Mouse (Mus musculus): ENCODE data around the gene 6430550D23Rik.

Gene 6430550D23Rik

DNA sequence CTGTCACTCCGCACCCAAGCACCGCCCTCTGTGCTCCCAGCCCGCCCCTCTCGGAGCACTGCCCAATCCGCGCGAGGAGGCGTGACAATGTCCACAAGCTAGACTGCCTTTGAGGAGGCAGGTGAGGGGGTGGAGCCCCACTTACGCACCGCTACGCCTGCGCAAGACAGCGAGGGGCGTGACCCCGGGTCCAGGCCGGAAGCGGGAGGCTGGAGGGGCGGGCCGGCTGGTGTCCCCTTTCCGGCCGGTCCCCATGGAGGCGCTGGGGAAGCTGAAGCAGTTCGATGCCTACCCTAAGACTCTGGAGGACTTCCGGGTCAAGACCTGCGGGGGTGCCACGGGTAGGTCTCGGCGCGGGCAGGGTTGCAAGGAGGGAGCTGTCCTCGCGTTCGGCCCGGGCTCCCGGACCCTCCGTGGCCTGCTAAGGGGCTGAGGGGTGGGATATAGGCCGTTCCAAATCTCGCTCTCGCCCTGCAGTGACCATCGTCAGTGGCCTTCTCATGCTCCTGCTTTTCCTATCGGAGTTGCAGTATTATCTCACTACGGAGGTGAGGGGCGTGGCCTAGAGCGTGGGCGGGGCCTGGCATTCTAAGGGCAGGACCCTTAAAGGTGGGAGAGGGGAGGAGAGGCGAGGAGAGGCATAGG, at the start of gene 6430550D23Rik, which contains the start of gene Ergic3:
Gene 6430550D23Rik, minus strand, starts transcription at position 90 of the 645 bp plus-strand sequence.
Gene Ergic3, plus strand, starts transcription at position 158 of the 645 bp plus-strand sequence.
- peak; percentile 99 for DNase-seq (ENCODE audit: low spot score)

DNA sequence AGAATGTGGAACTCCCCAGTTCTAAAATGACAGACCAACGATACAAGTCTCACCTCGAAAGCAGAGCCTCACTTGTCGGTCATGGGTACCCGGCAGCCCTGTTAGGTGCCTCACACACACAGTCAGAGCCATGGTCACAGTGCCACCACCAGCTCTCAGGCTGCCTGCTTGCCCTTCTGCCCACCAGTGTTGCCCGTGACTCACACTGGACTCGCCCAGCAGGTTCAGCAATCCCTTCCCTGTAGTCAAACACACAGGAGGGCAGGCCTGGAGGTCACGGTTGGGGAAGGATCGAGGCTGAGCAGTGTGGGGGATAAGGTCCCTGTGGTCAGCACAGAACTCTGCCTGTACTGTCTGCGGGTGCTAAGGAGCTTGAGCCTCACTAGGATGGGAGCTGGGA, 45.0 kb upstream of the 6430550D23Rik start, which contains the start of gene Fer1l4:
Gene Fer1l4, minus strand, starts transcription at position 132 of the 400 bp plus-strand sequence.
- no peak for DNase-seq (ENCODE audit: low spot score)

DNA sequence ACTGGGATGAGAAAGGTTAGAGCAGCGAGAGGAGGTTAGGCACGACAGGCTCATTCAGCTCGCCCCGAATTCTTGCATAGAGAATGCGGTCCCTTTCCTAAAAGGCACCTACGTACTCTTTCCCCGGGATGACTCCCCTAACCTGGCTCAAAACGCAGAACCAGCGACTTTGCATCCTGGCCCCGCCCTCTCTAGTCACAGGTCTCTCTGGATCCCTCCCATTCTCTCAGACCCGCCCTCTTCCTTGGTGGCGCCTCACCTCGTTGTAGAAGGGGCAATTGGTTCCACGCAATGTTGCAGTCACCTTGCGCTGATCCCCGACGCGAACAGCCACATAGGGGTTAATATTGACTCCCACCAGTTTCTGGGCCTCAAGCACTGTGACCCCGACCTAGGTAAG, 40.2 kb upstream of the 6430550D23Rik start:
- peak; percentile 18 for DNase-seq (ENCODE audit: low spot score)

DNA sequence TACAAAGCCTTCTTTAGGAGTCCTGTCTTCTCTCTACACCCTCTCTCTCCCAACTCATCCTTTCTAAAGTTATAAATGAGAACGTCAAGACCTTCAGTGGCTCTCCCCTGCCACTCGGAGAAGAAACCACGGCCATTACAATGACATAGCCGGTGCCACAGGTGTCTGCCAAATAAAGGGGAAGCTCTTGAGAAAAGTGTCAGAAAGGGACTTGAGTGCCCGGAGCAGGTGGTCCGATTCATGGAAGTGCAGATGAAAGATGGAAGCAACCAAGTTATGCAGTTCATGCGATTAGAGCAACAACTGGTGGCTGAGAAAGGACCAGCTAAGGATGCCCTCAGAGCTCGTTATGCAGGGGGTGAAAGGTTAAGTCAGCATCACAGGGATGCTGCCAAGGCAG, 35.1 kb upstream of the 6430550D23Rik start:
- DNase-seq (ENCODE audit: low spot score), result no peak

DNA sequence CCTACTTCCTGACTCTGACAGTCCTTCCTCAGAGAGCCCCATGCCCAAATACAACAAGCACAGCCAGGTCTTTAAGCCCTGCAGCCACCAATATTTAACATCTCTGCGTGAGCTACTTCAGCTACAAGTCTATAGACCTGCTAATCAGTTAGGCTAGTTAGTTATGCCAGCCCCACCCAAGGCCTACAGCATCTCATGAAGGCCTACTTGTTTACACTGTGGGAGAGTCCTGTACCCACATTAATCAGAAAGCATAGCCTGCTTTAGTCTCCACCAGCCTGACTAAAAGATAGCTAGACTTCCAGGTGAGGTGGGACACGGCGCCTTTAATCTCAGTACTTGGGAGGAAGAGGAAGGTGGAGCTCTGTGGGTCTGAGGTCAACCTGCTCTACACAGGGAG, 31.6 kb upstream of the 6430550D23Rik start:
- DNase-seq (ENCODE audit: low spot score), result no peak

DNA sequence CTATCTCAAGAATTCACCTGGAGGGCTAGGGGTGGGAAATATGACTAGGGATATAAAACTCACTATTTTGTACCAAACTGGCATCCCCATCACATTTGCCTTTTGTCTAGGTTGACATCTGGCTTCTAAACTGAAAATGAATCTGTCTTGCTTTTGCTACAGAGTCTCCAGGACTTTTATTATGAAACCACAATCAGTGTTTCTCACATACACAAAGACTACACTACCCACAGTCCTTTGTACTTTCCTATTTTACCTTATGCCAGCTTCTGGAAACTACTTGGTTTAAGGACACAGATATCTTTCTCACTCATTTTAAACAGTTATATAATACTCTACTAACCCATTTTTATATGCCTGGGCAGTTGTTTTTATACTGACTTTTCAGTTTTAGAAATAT, 17.7 kb upstream of the 6430550D23Rik start:
- no peak for DNase-seq (ENCODE audit: low spot score)

DNA sequence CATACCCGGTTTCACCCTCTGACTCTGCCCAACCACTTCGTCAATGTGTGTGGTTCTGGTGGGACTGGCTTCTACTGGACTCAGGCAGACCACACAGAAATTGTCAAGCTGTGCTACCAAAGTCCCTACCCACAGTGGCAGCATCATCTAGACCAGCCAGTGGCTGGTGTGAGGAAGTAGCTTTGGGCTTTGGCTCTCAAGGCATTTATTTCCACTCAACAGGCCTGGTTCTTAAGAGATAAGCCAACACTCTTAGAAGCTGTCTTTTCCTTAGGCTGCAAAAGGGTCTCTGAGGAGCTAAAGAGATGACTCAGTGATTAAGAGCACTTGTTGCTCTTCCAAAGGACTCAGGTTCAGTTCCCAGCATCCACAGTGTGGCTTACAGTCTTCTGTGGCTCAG, 14.0 kb upstream of the 6430550D23Rik start:
- no peak for DNase-seq (ENCODE audit: low spot score)

DNA sequence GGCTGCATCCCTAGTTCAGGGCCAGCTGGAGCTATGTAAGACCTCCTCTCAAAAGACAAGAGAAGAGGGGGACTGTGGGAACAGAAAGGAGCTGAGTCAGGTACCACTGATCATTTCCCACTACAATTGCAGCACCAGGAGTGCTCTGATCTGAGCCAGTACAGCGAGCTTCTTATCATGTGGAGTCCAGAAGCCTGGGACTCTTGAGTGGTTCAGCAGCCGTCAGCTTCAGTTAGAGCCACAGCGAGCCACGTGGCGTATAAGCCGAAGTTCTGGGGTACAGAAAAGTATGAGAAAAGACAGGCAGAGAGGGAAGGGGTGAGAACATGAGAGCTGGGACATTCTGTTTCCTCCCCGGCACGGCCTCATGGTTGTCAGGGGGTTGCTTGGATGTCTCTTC, 13.4 kb upstream of the 6430550D23Rik start:
- DNase-seq (ENCODE audit: low spot score), result no peak

DNA sequence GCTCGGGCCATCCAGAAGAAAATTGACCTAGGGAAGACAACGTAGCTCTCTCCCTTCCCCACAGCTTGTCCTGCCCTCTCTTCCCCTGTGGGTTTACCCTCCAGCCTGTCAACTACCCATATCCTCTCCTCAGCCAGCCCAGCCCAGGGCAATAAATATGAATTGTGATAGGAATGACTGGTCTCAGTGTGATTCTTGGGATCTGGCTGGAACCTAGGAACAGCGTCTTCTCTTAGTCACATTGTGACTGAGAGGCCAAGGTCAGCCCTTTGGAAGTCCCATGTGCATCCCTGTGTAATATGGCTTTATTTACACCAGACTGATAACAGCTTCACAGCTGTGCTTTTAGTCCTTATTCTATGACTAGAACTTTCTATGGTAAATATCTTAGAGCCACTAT, 10.3 kb upstream of the 6430550D23Rik start:
- DNase-seq (ENCODE audit: low spot score), result no peak

DNA sequence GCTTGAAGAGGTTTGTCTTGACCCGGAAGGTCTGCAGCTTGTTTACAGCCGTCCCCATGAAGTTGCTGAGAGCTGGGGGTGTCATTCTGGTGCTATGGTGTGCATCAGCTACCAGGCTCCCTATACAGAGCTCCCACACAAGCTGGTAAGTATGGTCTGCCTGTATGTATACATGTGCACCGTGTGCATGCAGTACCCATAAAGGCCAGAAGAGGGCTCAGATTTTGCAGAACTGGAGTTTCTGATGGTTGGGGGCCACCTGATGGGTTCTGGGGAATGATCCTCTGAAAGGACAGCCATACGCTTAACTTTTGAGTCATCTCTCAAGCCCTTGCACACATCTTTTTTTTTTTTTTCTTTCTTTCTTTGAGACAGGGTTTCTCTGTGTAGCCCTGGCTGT, 2.4 kb downstream of the 6430550D23Rik start:
- no peak for DNase-seq (ENCODE audit: low spot score)

DNA sequence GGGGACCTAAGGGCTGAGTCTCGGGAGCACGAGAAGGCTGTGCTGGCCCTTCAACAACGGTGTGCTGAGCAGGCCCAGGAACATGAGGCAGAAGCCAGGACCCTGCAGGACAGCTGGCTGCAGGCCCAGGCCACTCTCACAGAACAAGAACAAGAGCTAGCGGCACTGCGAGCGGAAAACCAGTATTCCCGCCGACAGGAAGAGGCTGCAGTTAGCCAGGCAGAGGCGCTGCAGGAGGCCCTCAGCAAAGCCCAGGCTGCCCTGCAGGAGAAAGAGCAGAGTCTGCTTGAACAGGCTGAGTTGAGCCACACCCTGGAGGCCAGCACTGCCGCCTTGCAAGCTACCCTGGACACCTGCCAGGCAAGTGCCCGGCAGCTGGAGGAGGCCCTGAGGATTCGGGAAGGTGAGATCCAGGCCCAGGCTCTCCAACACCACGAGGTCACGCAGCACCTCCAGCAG, 15.9 kb downstream of the 6430550D23Rik start:
- peak; percentile 65 for DNase-seq (ENCODE audit: low spot score)

DNA sequence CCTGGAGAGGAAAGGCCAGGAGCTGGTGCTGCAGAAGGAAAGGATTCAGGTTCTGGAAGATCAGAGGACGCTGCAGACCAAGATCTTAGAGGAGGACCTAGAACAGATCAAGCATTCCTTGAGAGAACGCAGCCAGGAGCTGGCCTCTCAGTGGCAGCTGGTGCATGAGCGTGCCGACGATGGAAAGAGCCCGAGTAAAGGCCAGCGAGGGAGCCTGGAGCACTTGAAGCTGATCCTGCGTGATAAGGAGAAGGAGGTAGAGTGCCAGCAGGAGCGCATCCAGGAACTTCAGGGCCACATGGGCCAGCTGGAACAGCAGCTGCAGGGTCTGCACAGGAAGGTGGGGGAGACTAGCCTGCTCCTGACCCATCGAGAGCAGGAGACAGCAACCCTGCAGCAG, 16.6 kb downstream of the 6430550D23Rik start:
- no peak for DNase-seq (ENCODE audit: low spot score)

DNA sequence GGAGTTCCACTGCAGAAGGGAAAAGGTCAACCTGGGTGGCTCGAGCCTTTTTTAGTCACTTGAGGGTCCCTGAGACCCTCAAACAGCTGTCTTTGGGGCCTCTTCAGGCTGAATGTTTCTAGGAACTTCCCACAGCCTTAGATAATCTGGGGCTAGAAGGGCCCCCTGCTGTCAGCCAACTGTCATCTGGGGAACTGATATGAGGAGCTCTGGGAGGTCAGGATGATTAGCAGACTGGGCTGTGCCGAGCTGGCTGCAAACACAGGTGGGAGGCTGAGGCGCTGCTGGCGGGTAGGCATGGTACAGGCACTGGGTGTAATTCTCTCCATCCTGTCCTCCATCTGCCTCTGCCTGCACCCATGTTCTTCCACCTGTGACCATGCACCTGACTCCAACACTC, 18.7 kb downstream of the 6430550D23Rik start:
- no peak for DNase-seq (ENCODE audit: low spot score)

DNA sequence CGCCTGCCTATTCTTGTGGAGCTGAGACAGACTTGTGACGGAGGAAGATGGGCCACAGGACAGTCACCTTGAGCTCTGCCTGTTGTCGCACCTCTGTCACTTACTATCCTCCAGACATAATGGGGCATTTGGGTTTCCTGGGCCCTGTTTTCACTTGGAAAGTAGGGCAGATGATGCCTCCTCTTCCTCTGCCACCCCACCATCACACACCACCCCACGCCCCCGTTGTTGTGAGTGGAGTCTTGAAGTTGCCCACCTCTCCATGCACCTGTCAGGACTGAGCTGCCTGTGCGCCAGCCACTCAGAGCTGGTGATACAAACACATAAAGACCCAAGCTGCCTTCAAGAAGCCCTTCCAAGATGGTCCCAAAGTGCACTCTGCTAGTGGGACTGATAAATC, 20.6 kb downstream of the 6430550D23Rik start:
- DNase-seq (ENCODE audit: low spot score), result no peak

DNA sequence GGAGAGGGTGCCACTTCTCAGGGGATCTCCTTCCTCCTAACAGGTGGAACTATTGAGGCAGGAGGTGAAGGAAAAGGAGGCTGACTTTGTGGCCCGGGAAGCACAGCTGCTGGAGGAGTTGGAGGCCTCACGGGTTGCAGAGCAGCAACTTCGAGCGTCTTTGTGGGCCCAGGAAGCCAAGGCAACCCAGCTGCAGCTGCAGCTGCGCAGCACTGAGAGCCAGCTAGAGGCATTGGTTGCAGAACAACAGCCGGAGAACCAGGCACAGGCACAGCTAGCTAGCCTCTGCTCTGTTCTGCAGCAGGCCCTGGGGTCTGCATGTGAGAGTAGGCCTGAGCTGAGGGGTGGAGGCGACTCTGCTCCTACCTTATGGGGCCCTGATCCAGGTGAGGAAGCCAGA, 22.0 kb downstream of the 6430550D23Rik start:
- DNase-seq (ENCODE audit: low spot score), result no peak

DNA sequence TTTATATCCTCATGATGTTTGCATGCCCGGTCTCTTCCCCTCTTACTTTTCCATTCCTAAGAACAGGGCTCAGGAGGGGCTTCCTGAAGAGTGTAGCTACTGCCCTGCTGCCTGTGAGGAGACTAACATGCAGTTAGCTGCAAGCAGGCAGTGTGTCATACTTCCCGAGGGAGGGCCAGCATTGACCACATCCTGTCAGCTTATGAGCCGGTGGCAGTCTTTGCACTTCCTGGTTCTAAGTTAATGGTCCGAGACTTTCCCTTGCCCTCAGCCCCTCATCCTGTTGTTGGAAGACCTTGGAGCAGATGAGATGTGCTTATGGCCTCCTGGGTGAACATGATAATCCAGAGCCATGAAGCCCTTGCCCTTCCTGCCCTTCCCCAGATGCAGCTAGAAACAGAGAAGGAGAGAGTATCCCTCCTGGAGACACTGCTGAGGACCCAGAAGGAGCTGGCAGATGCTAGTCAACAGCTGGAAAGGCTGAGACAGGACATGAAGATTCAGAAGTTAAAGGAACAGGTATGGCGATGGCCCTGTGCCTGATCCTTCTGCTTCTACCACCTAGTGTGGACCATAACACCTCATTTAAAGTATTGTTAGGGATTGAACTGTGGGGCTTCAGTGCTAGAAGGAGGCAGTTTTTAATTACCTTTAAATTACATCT, 28.3 kb downstream of the 6430550D23Rik start:
- peak; percentile 53 for DNase-seq (ENCODE audit: low spot score)

DNA sequence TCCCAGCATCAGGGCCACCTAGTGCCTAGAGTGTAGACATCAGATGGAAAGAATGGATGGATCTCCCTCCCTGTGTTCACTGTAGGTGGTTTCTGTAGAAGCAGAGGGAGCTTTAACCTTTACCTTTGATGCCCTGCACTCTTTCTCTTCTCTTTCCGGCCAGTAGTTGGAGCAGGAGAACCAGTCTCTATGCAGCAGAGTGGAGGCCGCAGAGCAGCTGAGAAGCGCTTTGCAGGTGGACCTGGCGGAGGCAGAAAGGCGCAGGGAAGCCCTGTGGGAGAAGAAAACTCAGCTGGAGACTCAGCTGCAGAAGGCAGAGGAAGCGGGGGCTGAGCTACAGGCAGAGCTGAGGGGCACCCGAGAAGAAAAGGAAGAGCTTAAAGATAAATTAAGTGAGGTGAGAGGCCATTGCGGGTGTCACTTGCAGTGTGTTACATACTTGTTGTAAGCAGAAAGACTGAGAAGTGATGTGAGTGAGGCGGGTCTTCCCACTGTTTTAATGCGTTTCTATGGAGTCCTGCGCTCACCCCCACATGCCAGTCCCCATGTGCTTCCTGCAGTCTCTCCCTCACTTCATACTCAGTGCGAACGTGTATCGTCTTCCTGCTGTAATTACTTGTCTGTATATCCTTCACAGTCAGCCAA, 33.6 kb downstream of the 6430550D23Rik start:
- no peak for DNase-seq (ENCODE audit: low spot score)

DNA sequence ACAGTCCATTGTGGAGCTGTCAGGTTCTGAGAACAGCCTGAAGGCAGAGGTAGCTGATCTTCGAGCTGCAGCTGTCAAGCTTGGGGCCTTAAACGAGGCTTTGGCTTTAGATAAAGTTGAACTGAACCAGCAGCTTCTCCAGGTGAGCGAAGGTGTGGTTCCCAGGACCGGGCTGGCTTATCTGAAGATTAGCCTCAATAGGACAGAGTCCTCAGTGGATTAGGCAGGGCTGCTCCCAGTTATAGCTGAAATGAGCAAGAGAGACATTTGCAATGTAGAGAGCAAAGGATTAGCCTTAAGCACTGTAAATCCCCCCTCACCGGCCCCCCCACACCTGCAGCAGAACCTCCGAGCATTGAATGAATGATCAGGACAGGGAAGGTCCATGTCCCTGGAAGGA, 34.4 kb downstream of the 6430550D23Rik start:
- no peak for DNase-seq (ENCODE audit: low spot score)

DNA sequence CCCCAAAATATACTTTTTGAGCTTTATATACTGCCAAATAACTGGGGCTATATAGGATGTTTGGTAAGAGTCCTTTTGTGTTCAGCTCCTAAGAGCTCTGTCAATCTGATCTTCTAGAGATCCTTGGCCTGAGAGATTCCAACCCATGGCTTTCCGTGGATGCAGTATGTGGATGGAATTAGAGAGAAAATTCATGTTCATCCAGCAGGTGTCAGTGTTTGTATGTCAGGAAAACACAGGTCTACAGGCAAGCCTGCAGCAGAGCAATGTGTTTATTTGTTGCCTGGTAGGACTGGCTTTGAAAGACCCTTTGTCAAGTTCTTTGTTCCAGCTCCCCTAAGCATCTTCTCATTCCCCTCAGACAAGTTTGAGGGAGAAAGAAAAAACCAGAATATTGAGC, 44.8 kb downstream of the 6430550D23Rik start:
- DNase-seq (ENCODE audit: low spot score), result peak; percentile 24

DNA sequence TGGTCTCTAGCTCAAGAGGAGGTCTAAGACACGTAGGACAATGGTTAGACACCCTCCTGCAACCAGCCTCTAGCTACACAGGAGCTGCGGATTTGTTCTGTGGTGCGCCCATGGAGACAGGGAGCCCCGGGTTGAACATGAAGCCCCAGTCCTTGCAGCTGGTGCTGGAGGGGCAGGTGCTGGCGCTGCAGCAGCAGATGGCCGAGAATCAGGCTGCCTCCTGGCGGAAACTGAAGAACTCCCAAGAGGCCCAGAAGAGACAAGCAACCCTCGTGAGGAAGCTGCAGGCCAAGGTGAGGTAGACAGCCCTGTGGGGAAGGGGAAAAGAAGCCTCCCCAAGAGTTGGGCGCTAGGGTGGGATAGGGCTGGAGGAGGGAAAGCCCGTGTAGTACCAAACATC, 45.9 kb downstream of the 6430550D23Rik start:
- DNase-seq (ENCODE audit: low spot score), result no peak

DNA sequence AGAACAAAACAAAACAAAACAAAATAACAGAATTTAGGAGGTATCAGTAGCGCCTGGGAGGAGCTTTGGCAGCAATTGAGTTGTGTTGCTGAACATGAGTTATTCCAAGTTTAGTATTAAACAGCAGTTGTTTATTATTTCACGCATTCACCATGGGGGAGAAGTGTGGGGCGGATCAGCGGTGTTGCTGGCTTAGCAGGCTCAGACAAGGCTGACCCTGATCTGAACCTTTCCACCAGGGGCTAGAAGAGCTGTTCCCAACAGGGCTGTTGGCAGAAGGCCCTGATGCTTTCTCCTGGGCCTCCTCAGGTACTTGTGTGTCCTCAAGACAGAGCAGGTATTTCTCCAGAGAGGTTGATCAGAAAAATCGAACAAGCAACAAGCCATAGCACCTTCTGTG, 47.8 kb downstream of the 6430550D23Rik start:
- no peak for DNase-seq (ENCODE audit: low spot score)

DNA sequence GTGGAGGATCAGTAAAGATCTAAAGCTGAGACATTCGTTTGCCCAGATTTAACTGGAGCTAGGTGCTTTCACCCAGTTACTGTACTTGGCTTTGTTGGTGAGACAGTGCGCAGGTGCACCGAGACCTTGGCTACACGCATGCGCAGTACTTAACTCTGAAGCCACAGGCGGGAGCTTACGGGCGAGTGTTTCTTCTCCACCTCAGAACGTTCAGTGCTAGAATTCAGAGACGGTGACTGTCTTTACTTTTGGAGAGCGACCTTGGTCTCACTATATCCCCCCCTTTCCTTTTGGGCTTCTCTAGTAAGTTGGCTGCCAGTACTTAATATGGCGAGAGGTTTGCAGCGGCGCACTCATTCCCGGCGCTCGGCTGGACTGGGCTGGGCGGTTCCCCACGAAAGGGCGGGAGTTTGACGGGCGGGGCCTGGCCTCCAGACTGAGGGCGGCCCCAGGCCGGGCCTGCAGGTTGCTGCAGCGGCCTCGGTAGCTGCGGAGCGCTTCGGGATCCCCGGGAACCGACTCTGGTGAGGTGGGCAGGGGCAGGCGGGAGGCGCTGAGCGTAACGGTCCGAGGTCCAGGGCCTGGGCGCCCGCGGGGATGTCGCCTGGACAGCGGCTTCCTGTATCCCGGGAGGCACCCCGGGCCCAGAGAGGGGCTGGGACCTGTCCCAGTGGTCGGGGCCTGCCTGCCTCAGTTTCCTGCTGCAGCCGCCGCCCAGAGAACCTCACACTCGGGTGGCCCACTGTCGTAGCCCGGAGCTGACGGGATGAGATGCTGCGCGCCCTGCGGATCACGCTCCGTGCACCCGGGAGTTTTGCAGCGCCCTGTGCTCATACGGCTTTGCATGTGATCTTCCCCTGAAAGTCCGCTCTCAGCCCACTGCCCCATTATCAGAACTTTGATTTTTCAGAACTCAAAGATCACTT, 51.4 kb downstream of the 6430550D23Rik start, which contains the start of gene Cep250:
Gene Cep250, plus strand, starts transcription at position 325 of the 926 bp plus-strand sequence.
- DNase-seq (ENCODE audit: low spot score), result peak; percentile 93

Data from lung, postnatal 25 days (tissue).